20 mouse cellular contexts compared by ENCODE assay signal in the genomic region with DNA sequence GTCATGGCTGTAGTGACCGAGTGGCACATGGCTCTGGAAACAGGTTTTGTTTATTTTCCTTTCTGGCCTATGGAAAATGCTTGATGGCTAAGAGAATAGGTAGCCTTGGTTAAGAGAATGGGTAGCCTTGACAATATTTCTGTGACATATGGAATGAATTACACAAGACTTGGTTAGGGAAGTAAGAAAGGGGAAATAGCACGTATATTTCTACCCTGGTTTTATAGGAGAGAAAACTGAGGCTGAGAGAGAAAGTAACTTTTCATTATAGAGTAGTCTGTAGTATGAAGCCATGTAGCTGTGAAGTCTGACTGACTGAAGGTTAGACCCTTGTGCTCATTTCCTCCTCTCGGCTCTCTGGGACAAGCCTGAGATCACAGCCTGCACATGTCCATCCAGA. TPM values are rescaled to one million over a fixed set of nuclear protein-coding genes. Genes with fewer than 3 reads are reported as not detected.
DNase-seq lines count a peak whose midpoint lies in the region; ATAC-seq and TF ChIP-seq lines count a peak whose summit lies in the region.
"Had no signal": no experiment of that assay in that cellular context is flagged by ENCODE, and none has a peak within 500 bp of the region (broad histone marks: within the 10 kb centered on the region; RNA-seq: fewer than 3 reads in every experiment).

No protein-coding gene starts in this region.

- no peak for DNase-seq in gastrocnemius, adult 2 months
- DNase-seq in gastrocnemius, postnatal 10 days: no peak
- DNase-seq in heart, postnatal 0 days (ENCODE audit: low spot score): no peak
- DNase-seq in 416B (ENCODE audit: low read depth): peak; percentile 11
- DNase-seq in frontal cortex, postnatal 14 days (ENCODE audit: low spot score in 2 of 2): no peak
- DNase-seq in testis, postnatal 14 days (ENCODE audit: low spot score): no peak
- DNase-seq: adrenal gland, postnatal 14 days; cerebellum, adult 18-20 months; cerebellum, postnatal 36 days; gastrocnemius, postnatal 25 days; heart, adult 11 months; heart, postnatal 36 days had no signal

- H3K9ac ChIP-seq in heart, postnatal 0 days (replicated peaks; ENCODE audit: low read depth, low read length): no peak overlapping the region
- no peak overlapping the region for H3K9ac ChIP-seq in heart, embryonic 11.5 days (ENCODE audit: low read depth, low read length)
- H3K9ac ChIP-seq: forebrain, embryonic 15.5 days had no signal

- no peaks in the 10 kb centered on the region for H3K9me3 ChIP-seq in heart, postnatal 0 days (replicated peaks; ENCODE audit: control insufficient read depth, low read length)
- no peaks in the 10 kb centered on the region for H3K9me3 ChIP-seq in heart, embryonic 11.5 days (replicated peaks; ENCODE audit: control insufficient read depth, low read length)
- H3K9me3 ChIP-seq: forebrain, embryonic 15.5 days had no signal

- H3K27me3 ChIP-seq in heart, postnatal 0 days (ENCODE audit: control insufficient read depth, insufficient read depth, low read length): no peaks in the 10 kb centered on the region
- no peaks in the 10 kb centered on the region for H3K27me3 ChIP-seq in heart, embryonic 11.5 days (ENCODE audit: control insufficient read depth, insufficient read depth, low read length)
- H3K27me3 ChIP-seq: CH12.LX; forebrain, embryonic 15.5 days; Patski had no signal

- intact Hi-C loops in gastrocnemius, adult 2 months (cut with DNase I): loop anchor here (2.0 kb wide), 1 partner anchor 48 kb away; a partner anchor contains a TSS

- H3K4me2 ChIP-seq in heart, postnatal 0 days (ENCODE audit: low read depth, low read length): no peak overlapping the region
- no peak overlapping the region for H3K4me2 ChIP-seq in heart, embryonic 11.5 days
- H3K4me2 ChIP-seq: forebrain, embryonic 15.5 days had no signal

- H3K4me3 ChIP-seq in gastrocnemius, adult 2 months: no peak overlapping the region
- no peak overlapping the region for H3K4me3 ChIP-seq in heart, postnatal 0 days (ENCODE audit: low read depth, low read length)
- H3K4me3 ChIP-seq in heart, embryonic 11.5 days (ENCODE audit: low read depth, low read length): no peak overlapping the region
- H3K4me3 ChIP-seq: forebrain, embryonic 15.5 days had no signal

- no peak for TF ChIP-seq EP300 in heart, postnatal 0 days (IDR thresholded peaks at IDR 0.05; ENCODE audit: low read depth)

- 83% methylated on average over 3 of the region's 3 CpGs for WGBS in heart, postnatal 0 days
- WGBS in heart, embryonic 11.5 days (ENCODE audit: insufficient replicate concordance): 76% methylated on average over 3 of the region's 3 CpGs

- H3K4me1 ChIP-seq in heart, postnatal 0 days (ENCODE audit: control insufficient read depth, insufficient read depth): peaks cover 6% of the 10 kb centered on the region
- peaks cover 5% of the 10 kb centered on the region for H3K4me1 ChIP-seq in heart, embryonic 11.5 days (ENCODE audit: control insufficient read depth, insufficient read depth, low read length)
- H3K4me1 ChIP-seq: forebrain, embryonic 15.5 days had no signal

- ATAC-seq in heart, postnatal 0 days (ENCODE audit: insufficient read depth, low read depth): no peak
- no peak for ATAC-seq in heart, embryonic 11.5 days (replicated peaks; ENCODE audit: insufficient number of reproducible peaks, low FRiP score, low TSS enrichment)
- peak; percentile 81 for ATAC-seq in granulocyte monocyte progenitor cell, adult 5-6 weeks (replicated peaks; ENCODE audit: poor library complexity, severe bottlenecking)
- ATAC-seq: activated CD4-positive, CD25-positive, alpha-beta regulatory T cell, adult 4 months; forebrain, embryonic 15.5 days; inflammation-experienced regulatory T-cells, adult 6 months; intestine, postnatal 0 days; Patski had no signal

- no peak for TF ChIP-seq CTCF in gastrocnemius, adult 2 months (IDR thresholded peaks at IDR 0.05)
- TF ChIP-seq CTCF in heart, postnatal 0 days (IDR thresholded peaks at IDR 0.05; ENCODE audit: low read depth): no peak

- peaks cover 57% of the 10 kb centered on the region for H3K36me3 ChIP-seq in heart, postnatal 0 days (replicated peaks; ENCODE audit: control insufficient read depth, insufficient read depth, low read length)
- peaks cover 6% of the 10 kb centered on the region for H3K36me3 ChIP-seq in heart, embryonic 11.5 days (ENCODE audit: control insufficient read depth, insufficient read depth, low read length)

- peak overlapping the region; percentile 87 for H3K27ac ChIP-seq in gastrocnemius, adult 2 months
- H3K27ac ChIP-seq in heart, postnatal 0 days (ENCODE audit: low read depth): peak overlapping the region; percentile 89
- no peak overlapping the region for H3K27ac ChIP-seq in heart, embryonic 11.5 days (ENCODE audit: low read depth, low read length)
- H3K27ac ChIP-seq: forebrain, embryonic 15.5 days had no signal

RNA-seq across cellular contexts. Expression of a gene that starts 48.1 kb away (rescaled TPM):
- 10 to 100 TPM; 36.1 to 77.7 TPM for total RNA-seq in gastrocnemius, adult 2 months (2021)
- total RNA-seq in gastrocnemius, postnatal 10 days (2021): 10 to 100 TPM; 19.0 to 25.8 TPM
- 22.4 and 31.8 TPM in 2 replicates for total RNA-seq in heart, postnatal 0 days (2014; rRNA removed; ENCODE audit: low replicate concordance)
- 3.4 and 4.2 TPM in 2 replicates for polyA plus RNA-seq in heart, postnatal 0 days (2015; fragmentation: Nextera tagmentation; extraction: Ambion mirVana)
- 1.8 and 2.1 TPM in 2 replicates for polyA plus RNA-seq in heart, embryonic 11.5 days (2014; fragmentation: Nextera tagmentation; extraction: Ambion mirVana)
- 3.6 and 7.4 TPM in 2 replicates for total RNA-seq in granulocyte monocyte progenitor cell, adult 5-6 weeks (2014; fragmentation: Nextera tagmentation)
- total RNA-seq in granulocyte monocyte progenitor cell, adult 5-6 weeks (2017): 2.7 and 2.8 TPM in 2 replicates
